Mouse (Mus musculus): ENCODE results near the gene Gimap7. TPM values are rescaled to one million over a fixed set of nuclear protein-coding genes. Genes with fewer than 3 reads are reported as not detected.

Gimap7 gene
- polyA plus RNA-seq, 1 experiment from 2014 or later: not detected

DNA sequence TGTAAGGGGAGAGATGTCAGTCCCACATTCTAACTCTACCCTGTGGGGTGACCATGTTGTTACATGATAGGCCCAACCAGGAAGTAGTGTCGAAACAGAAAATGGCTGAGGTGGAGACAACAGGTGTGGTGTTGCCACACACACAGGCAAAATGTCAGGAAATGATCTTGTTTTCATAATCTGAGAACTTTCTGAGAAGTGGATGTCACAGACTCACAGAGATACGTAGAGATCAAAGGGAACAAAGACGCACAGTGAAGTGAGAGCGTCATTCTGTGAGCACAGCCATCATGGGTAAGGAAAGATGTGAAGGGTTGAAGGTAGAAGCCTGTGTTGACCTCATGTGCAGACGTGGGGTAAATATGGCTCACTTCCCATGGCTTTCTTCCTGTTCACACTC is 9.3 kb downstream of the Gimap7 start:
- Histone ChIP-seq H3K9me3 (no peaks in the 10 kb centered on the region), H3K4me1 (replicated peaks) (peaks cover 10% of the 10 kb centered on the region), H3K27me3 (no peaks in the 10 kb centered on the region), H3K27ac (no peak overlapping the region), H3K9ac (replicated peaks) (no peak overlapping the region), H3K36me3 (no peaks in the 10 kb centered on the region), H3K4me2 (no peak overlapping the region), H3K4me3 (replicated peaks) (no peak overlapping the region)
- no peak for ATAC-seq (ENCODE audit: insufficient number of reproducible peaks, insufficient read depth, low FRiP score, low TSS enrichment, low read depth)
- WGBS: 91% methylated on average over 5 of the region's 5 CpGs

DNA sequence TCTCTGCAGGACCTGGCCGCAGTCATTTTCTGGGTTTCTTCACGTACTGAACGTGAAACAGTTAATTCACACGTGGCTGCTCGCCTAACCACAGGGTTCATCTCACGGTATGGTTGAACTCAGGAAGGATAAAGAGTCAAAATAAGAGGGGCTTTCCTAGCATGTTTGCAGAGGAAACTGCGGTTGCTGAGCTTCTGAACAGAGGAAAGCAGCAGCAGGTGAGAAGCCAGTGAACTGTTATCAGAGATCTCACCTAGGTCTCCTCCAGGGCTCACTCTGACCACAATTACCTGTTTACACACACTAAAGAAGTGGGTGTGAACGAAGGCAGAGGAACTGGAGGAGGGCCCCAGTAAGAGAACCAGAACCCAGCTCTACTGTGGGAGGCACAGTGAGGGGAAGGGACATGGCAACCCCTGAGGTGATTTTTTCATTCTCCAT is 14.5 kb downstream of the Gimap7 start:
- Histone ChIP-seq H3K27me3 (no peaks in the 10 kb centered on the region), H3K4me3 (replicated peaks) (no peak overlapping the region), H3K9ac (replicated peaks) (no peak overlapping the region), H3K4me1 (replicated peaks) (no peaks in the 10 kb centered on the region), H3K27ac (no peak overlapping the region), H3K9me3 (no peaks in the 10 kb centered on the region), H3K36me3 (no peaks in the 10 kb centered on the region), H3K4me2 (no peak overlapping the region)
- WGBS: 47% methylated on average over 8 of the region's 8 CpGs
- ATAC-seq (ENCODE audit: insufficient number of reproducible peaks, insufficient read depth, low FRiP score, low TSS enrichment, low read depth): no peak

GRCm38 (mm10) chr6:48733660-48734059 is 15.2 kb downstream of the Gimap7 start:
- Histone ChIP-seq H3K36me3 (no peaks in the 10 kb centered on the region), H3K4me2 (no peak overlapping the region), H3K27ac (no peak overlapping the region), H3K4me1 (replicated peaks) (no peaks in the 10 kb centered on the region), H3K4me3 (replicated peaks) (no peak overlapping the region), H3K9ac (replicated peaks) (no peak overlapping the region), H3K27me3 (no peaks in the 10 kb centered on the region), H3K9me3 (no peaks in the 10 kb centered on the region)
- ATAC-seq (ENCODE audit: insufficient number of reproducible peaks, insufficient read depth, low FRiP score, low TSS enrichment, low read depth): no peak
- 91% methylated on average over 1 of the region's 1 CpGs for WGBS

- WGBS: 83% methylated on average over 2 of the region's 2 CpGs
- ATAC-seq (ENCODE audit: insufficient number of reproducible peaks, insufficient read depth, low FRiP score, low TSS enrichment, low read depth): no peak
- no peaks in the 10 kb centered on the region for H3K9me3 ChIP-seq
- H3K9ac ChIP-seq (replicated peaks): no peak overlapping the region
- H3K27me3 ChIP-seq: peaks cover 21% of the 10 kb centered on the region
- H3K4me1 ChIP-seq (replicated peaks): no peaks in the 10 kb centered on the region
- no peak overlapping the region for H3K4me3 ChIP-seq (replicated peaks)
- no peak overlapping the region for H3K4me2 ChIP-seq
- H3K27ac ChIP-seq: no peak overlapping the region
- no peaks in the 10 kb centered on the region for H3K36me3 ChIP-seq
These were observed 18.6 kb downstream of the Gimap7 start for GRCm38 (mm10) chr6:48737053-48737452.

GRCm38 (mm10) chr6:48737688-48738087 is 19.3 kb downstream of the Gimap7 start:
- Histone ChIP-seq H3K36me3 (no peaks in the 10 kb centered on the region), H3K4me1 (replicated peaks) (peaks cover 4% of the 10 kb centered on the region; the same call in 1 of the 2 replicates), H3K4me3 (replicated peaks) (no peak overlapping the region), H3K9ac (replicated peaks) (no peak overlapping the region), H3K27me3 (peaks cover 28% of the 10 kb centered on the region), H3K4me2 (no peak overlapping the region), H3K9me3 (no peaks in the 10 kb centered on the region), H3K27ac (no peak overlapping the region)
- ATAC-seq (ENCODE audit: insufficient number of reproducible peaks, insufficient read depth, low FRiP score, low TSS enrichment, low read depth): no peak
- WGBS: 88% methylated on average over 5 of the region's 5 CpGs

GRCm38 (mm10) chr6:48738961-48739779 is 20.7 kb downstream of the Gimap7 start, which contains the start of gene Gimap1:
Gimap1 (plus strand) TSS chr6:48739054.
- Histone ChIP-seq H3K9me3 (no peaks in the 10 kb centered on the region), H3K36me3 (no peaks in the 10 kb centered on the region), H3K27me3 (peaks cover 42% of the 10 kb centered on the region), H3K4me2 (no peak within 1 kb of the TSS), H3K4me3 (replicated peaks) (no peak within 1 kb of the TSS), H3K9ac (replicated peaks) (no peak within 1 kb of the TSS), H3K4me1 (replicated peaks) (peaks cover 7% of the 10 kb centered on the region; the same call in 1 of the 2 replicates), H3K27ac (no peak within 1 kb of the TSS)
- 77% methylated on average over 15 of the region's 15 CpGs for WGBS
- no peak for ATAC-seq (ENCODE audit: insufficient number of reproducible peaks, insufficient read depth, low FRiP score, low TSS enrichment, low read depth)

- Histone ChIP-seq H3K36me3 (no peaks in the 10 kb centered on the region), H3K9me3 (no peaks in the 10 kb centered on the region), H3K9ac (replicated peaks) (no peak overlapping the region), H3K4me2 (no peak overlapping the region), H3K27ac (no peak overlapping the region), H3K4me3 (replicated peaks) (no peak overlapping the region), H3K4me1 (replicated peaks) (peaks cover 7% of the 10 kb centered on the region; the same call in 1 of the 2 replicates), H3K27me3 (peaks cover 44% of the 10 kb centered on the region)
- ATAC-seq (ENCODE audit: insufficient number of reproducible peaks, insufficient read depth, low FRiP score, low TSS enrichment, low read depth): no peak
- WGBS: 88% methylated on average over 3 of the region's 3 CpGs
These were observed 21.3 kb downstream of the Gimap7 start for GRCm38 (mm10) chr6:48739780-48740055.

DNA sequence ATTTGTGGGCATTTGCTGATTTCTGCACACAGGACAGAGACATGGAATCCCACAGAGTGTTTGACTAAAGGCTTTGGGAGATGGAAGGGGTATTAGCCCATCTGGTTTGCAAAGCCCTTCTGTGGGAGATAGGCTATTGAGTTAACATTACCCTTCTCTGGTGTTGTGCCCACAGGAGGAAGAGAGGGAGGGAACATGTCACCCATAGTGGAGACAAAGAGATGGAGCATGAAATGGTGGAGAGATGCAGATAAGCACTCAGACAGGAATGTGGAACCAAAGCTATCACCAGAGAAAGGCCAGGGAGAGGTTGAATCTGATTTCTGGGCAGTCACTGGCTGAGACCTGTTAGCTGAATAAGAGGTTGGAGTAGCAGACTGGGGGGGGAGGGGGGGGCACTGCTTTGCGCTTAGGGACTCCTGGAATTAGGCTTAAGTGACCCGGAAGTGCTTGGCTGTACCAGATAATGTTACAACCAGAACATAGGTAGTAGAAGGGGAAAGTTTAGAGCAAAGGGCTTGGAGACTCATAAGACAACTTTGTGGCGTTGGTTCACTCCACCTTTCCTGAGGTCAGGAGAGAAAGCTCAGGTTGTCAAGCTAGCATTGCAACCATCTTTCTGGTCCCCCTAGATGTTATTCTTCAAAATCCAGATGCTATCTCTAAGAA is 22.2 kb downstream of the Gimap7 start:
- Histone ChIP-seq H3K9me3 (no peaks in the 10 kb centered on the region), H3K36me3 (no peaks in the 10 kb centered on the region), H3K27ac (no peak overlapping the region), H3K4me2 (no peak overlapping the region), H3K4me3 (replicated peaks) (no peak overlapping the region), H3K27me3 (peaks cover 51% of the 10 kb centered on the region), H3K9ac (replicated peaks) (no peak overlapping the region), H3K4me1 (replicated peaks) (peaks cover 7% of the 10 kb centered on the region; the same call in 1 of the 2 replicates)
- ATAC-seq (ENCODE audit: insufficient number of reproducible peaks, insufficient read depth, low FRiP score, low TSS enrichment, low read depth): no peak
- 81% methylated on average over 3 of the region's 3 CpGs for WGBS

DNA sequence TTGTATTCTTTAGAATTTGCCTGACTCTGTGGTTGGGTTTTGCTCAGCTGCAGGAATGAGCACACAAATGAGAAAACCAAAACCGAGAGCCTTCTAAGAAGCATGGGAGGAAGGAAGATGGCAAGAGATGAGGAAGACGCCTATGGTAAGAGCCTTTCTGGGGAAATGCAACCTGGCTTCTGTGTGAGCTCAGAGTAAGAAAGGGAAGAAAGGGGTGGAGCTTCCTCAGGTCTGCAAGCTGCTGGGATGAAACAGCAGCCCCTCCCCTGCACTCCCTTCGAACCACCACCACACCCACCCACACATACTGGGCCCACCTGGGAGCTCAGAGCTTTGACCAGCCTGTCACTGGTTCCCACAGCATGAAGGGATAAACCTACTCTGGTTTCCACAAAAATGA is 22.9 kb downstream of the Gimap7 start:
- no peak for ATAC-seq (ENCODE audit: insufficient number of reproducible peaks, insufficient read depth, low FRiP score, low TSS enrichment, low read depth)
- Histone ChIP-seq H3K9ac (replicated peaks) (no peak overlapping the region), H3K4me3 (replicated peaks) (no peak overlapping the region), H3K27me3 (peaks cover 57% of the 10 kb centered on the region), H3K4me2 (no peak overlapping the region), H3K4me1 (replicated peaks) (peaks cover 11% of the 10 kb centered on the region; the same call in 1 of the 2 replicates), H3K27ac (no peak overlapping the region), H3K36me3 (no peaks in the 10 kb centered on the region), H3K9me3 (no peaks in the 10 kb centered on the region)
- 31% methylated on average over 3 of the region's 3 CpGs for WGBS

- H3K27ac ChIP-seq: no peak overlapping the region
- 0 out of 2 replicates have a peak overlapping the region, but pooled peaks have one; percentile 77 for H3K4me2 ChIP-seq
- no peak overlapping the region for H3K4me3 ChIP-seq (replicated peaks)
- H3K27me3 ChIP-seq: peaks cover 58% of the 10 kb centered on the region
- peaks cover 11% of the 10 kb centered on the region; the same call in 1 of the 2 replicates for H3K4me1 ChIP-seq (replicated peaks)
- WGBS: 22% methylated on average over 9 of the region's 9 CpGs
- no peaks in the 10 kb centered on the region for H3K9me3 ChIP-seq
- H3K36me3 ChIP-seq: no peaks in the 10 kb centered on the region
- ATAC-seq (ENCODE audit: insufficient number of reproducible peaks, insufficient read depth, low FRiP score, low TSS enrichment, low read depth): no peak
- H3K9ac ChIP-seq (replicated peaks): no peak overlapping the region
These were observed 23.3 kb downstream of the Gimap7 start for GRCm38 (mm10) chr6:48741711-48742206.
